In the genomic region with DNA sequence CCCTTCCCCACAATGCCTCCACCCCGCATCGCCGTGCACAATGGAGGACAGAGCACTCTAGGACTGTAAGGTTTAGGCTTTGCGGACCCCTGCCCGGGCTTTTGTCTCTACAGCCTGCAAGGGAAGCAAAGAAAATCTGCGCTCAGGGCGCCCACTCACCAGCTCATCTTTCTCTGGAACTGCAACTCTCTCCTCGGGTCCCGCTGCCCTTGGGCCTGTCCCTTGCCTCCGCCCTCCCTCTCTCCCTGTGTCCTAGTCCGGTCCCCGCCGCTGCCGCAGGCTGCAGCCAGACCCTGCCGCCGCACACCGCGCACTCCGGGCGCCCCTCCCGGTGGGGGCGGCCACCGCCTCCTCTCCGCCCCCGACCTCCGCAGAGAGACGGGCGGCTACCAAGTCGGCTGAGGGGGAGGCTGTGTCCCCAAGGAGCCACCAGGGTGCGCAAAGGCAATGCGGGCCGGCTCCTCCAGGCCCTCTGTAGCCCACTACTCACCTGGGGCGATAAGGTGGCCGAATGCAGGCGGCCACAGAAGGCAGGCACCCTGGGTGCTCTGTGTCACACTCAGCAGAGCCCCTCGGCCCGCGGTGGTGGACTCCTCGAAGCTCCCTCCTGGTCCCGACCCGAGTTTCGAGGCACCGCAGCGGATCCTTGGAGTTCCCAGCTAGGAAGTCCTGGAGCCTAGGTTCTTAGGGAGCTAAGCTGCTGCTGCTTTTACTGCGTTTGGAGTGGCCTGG, we compare ENCODE assay signal across 8 mouse cellular contexts.
A peak's percentile ranks its signal among the peaks of the same experiment; 100 is the strongest.
DNase-seq lines count a peak whose midpoint lies in the region; ATAC-seq and TF ChIP-seq lines count a peak whose summit lies in the region.

No protein-coding gene starts in this region.

- H3K27me3 ChIP-seq in erythroblast, embryonic 14.5 days (ENCODE audit: control insufficient read depth), result peaks cover 33% of the 10 kb centered on the region
- no peaks in the 10 kb centered on the region for H3K27me3 ChIP-seq in embryonic facial prominence, embryonic 15.5 days
- H3K27me3 ChIP-seq in heart, embryonic 11.5 days (ENCODE audit: control insufficient read depth, insufficient read depth, low read length), result no peaks in the 10 kb centered on the region
- no peaks in the 10 kb centered on the region for H3K27me3 ChIP-seq in kidney, embryonic 14.5 days (ENCODE audit: control insufficient read depth, insufficient read depth, low read length)
- H3K27me3 ChIP-seq in limb, embryonic 14.5 days (ENCODE audit: control insufficient read depth, insufficient read depth, low read length), result no peaks in the 10 kb centered on the region
- H3K27me3 ChIP-seq in midbrain, embryonic 15.5 days (replicated peaks), result no peaks in the 10 kb centered on the region
- H3K27me3 ChIP-seq in stomach, embryonic 14.5 days (ENCODE audit: control insufficient read depth, insufficient read depth, low read length), result no peaks in the 10 kb centered on the region

- peak; percentile 84 for DNase-seq in limb, embryonic 14.5 days (ENCODE audit: low spot score)

- H3K4me3 ChIP-seq in erythroblast, embryonic 14.5 days (replicated peaks), result peak overlapping the region; percentile 52
- peak overlapping the region; percentile 75 for H3K4me3 ChIP-seq in embryonic facial prominence, embryonic 15.5 days (replicated peaks)
- peak overlapping the region; percentile 69 for H3K4me3 ChIP-seq in heart, embryonic 11.5 days (ENCODE audit: low read depth, low read length)
- H3K4me3 ChIP-seq in kidney, embryonic 14.5 days (ENCODE audit: low read length), result peak overlapping the region; percentile 56
- H3K4me3 ChIP-seq in limb, embryonic 14.5 days (replicated peaks; ENCODE audit: low read length), result peak overlapping the region; percentile 80
- H3K4me3 ChIP-seq in midbrain, embryonic 15.5 days, result peak overlapping the region; percentile 66
- H3K4me3 ChIP-seq in stomach, embryonic 14.5 days (ENCODE audit: low read depth, low read length), result peak overlapping the region; percentile 73

- H3K9ac ChIP-seq in embryonic facial prominence, embryonic 15.5 days, result peak overlapping the region; percentile 50
- peak overlapping the region; percentile 90 for H3K9ac ChIP-seq in heart, embryonic 11.5 days (ENCODE audit: low read depth, low read length)
- peak overlapping the region; percentile 68 for H3K9ac ChIP-seq in kidney, embryonic 14.5 days (ENCODE audit: low read depth, low read length)
- H3K9ac ChIP-seq in limb, embryonic 14.5 days (ENCODE audit: low read depth, low read length, severe bottlenecking), result peak overlapping the region; percentile 94
- peak overlapping the region; percentile 59 for H3K9ac ChIP-seq in midbrain, embryonic 15.5 days
- H3K9ac ChIP-seq in stomach, embryonic 14.5 days (replicated peaks; ENCODE audit: low read depth, low read length), result peak overlapping the region; percentile 74

- peak overlapping the region; percentile 88 for H3K27ac ChIP-seq in embryonic facial prominence, embryonic 15.5 days (replicated peaks)
- peak overlapping the region; percentile 83 for H3K27ac ChIP-seq in heart, embryonic 11.5 days (ENCODE audit: low read depth, low read length)
- H3K27ac ChIP-seq in kidney, embryonic 14.5 days (ENCODE audit: low read depth, low read length), result peak overlapping the region; percentile 42
- peak overlapping the region; percentile 95 for H3K27ac ChIP-seq in limb, embryonic 14.5 days (replicated peaks; ENCODE audit: low read depth, low read length)
- 0 out of 2 replicates have a peak overlapping the region, but pooled peaks have one; percentile 30 for H3K27ac ChIP-seq in midbrain, embryonic 15.5 days
- H3K27ac ChIP-seq in stomach, embryonic 14.5 days (ENCODE audit: low read length), result peak overlapping the region; percentile 90

- H3K4me1 ChIP-seq in erythroblast, embryonic 14.5 days (ENCODE audit: control insufficient read depth), result no peaks in the 10 kb centered on the region
- H3K4me1 ChIP-seq in embryonic facial prominence, embryonic 15.5 days, result peaks cover 25% of the 10 kb centered on the region
- H3K4me1 ChIP-seq in heart, embryonic 11.5 days (ENCODE audit: control insufficient read depth, insufficient read depth, low read length), result peaks cover 19% of the 10 kb centered on the region
- H3K4me1 ChIP-seq in kidney, embryonic 14.5 days (ENCODE audit: control insufficient read depth, insufficient read depth, low read length), result peaks cover 14% of the 10 kb centered on the region; the same call in 1 of the 2 replicates
- H3K4me1 ChIP-seq in limb, embryonic 14.5 days (ENCODE audit: control insufficient read depth, insufficient read depth, low read length), result peaks cover 32% of the 10 kb centered on the region
- H3K4me1 ChIP-seq in midbrain, embryonic 15.5 days, result peaks cover 10% of the 10 kb centered on the region; the same call in 1 of the 2 replicates
- peaks cover 16% of the 10 kb centered on the region; the same call in 1 of the 2 replicates for H3K4me1 ChIP-seq in stomach, embryonic 14.5 days (ENCODE audit: control insufficient read depth, insufficient read depth, low read length)

- no peaks in the 10 kb centered on the region for H3K36me3 ChIP-seq in erythroblast, embryonic 14.5 days (ENCODE audit: control insufficient read depth)
- H3K36me3 ChIP-seq in embryonic facial prominence, embryonic 15.5 days, result no peaks in the 10 kb centered on the region
- no peaks in the 10 kb centered on the region for H3K36me3 ChIP-seq in heart, embryonic 11.5 days (ENCODE audit: control insufficient read depth, insufficient read depth, low read length)
- H3K36me3 ChIP-seq in kidney, embryonic 14.5 days (ENCODE audit: control insufficient read depth, insufficient read depth, low read length), result no peaks in the 10 kb centered on the region
- H3K36me3 ChIP-seq in limb, embryonic 14.5 days (ENCODE audit: control insufficient read depth, insufficient read depth, low read length), result no peaks in the 10 kb centered on the region
- no peaks in the 10 kb centered on the region for H3K36me3 ChIP-seq in midbrain, embryonic 15.5 days (replicated peaks)
- no peaks in the 10 kb centered on the region for H3K36me3 ChIP-seq in stomach, embryonic 14.5 days (ENCODE audit: control insufficient read depth, insufficient read depth, low read length)

- TF ChIP-seq POLR2A in limb, embryonic 14.5 days (IDR thresholded peaks at IDR 0.05; ENCODE audit: borderline replicate concordance, extremely low read depth, insufficient read depth, insufficient read length), result peak; percentile 31; the same call in 1 of the 2 replicates

- peak overlapping the region; percentile 74 for H3K4me2 ChIP-seq in embryonic facial prominence, embryonic 15.5 days (replicated peaks)
- peak overlapping the region; percentile 81 for H3K4me2 ChIP-seq in heart, embryonic 11.5 days
- peak overlapping the region; percentile 57 for H3K4me2 ChIP-seq in kidney, embryonic 14.5 days (replicated peaks; ENCODE audit: low read depth, low read length)
- H3K4me2 ChIP-seq in limb, embryonic 14.5 days (replicated peaks; ENCODE audit: low read depth, low read length, severe bottlenecking), result peak overlapping the region; percentile 80
- peak overlapping the region; percentile 94 for H3K4me2 ChIP-seq in midbrain, embryonic 15.5 days
- H3K4me2 ChIP-seq in stomach, embryonic 14.5 days (replicated peaks; ENCODE audit: low read depth, low read length), result peak overlapping the region; percentile 63

- no peaks in the 10 kb centered on the region for H3K9me3 ChIP-seq in erythroblast, embryonic 14.5 days (ENCODE audit: control insufficient read depth, low read length)
- no peaks in the 10 kb centered on the region for H3K9me3 ChIP-seq in embryonic facial prominence, embryonic 15.5 days (replicated peaks)
- no peaks in the 10 kb centered on the region for H3K9me3 ChIP-seq in heart, embryonic 11.5 days (replicated peaks; ENCODE audit: control insufficient read depth, low read length)
- no peaks in the 10 kb centered on the region for H3K9me3 ChIP-seq in kidney, embryonic 14.5 days (ENCODE audit: control insufficient read depth, low read length)
- no peaks in the 10 kb centered on the region for H3K9me3 ChIP-seq in limb, embryonic 14.5 days (ENCODE audit: control insufficient read depth, low read length)
- H3K9me3 ChIP-seq in midbrain, embryonic 15.5 days, result no peaks in the 10 kb centered on the region
- no peaks in the 10 kb centered on the region for H3K9me3 ChIP-seq in stomach, embryonic 14.5 days (ENCODE audit: control insufficient read depth, low read depth, low read length)

- WGBS in embryonic facial prominence, embryonic 15.5 days, result under 1% methylated on average over 45 of the region's 45 CpGs
- WGBS in heart, embryonic 11.5 days (ENCODE audit: insufficient replicate concordance), result under 1% methylated on average over 44 of the region's 45 CpGs
- under 1% methylated on average over 45 of the region's 45 CpGs for WGBS in kidney, embryonic 14.5 days
- under 1% methylated on average over 42 of the region's 45 CpGs for WGBS in limb, embryonic 14.5 days
- WGBS in midbrain, embryonic 15.5 days, result under 1% methylated on average over 45 of the region's 45 CpGs
- WGBS in stomach, embryonic 14.5 days, result under 1% methylated on average over 45 of the region's 45 CpGs

- no peak for ATAC-seq in erythroblast, adult 5-6 weeks (replicated peaks; ENCODE audit: low FRiP score, poor library complexity, severe bottlenecking)
- ATAC-seq in embryonic facial prominence, embryonic 15.5 days (ENCODE audit: insufficient number of reproducible peaks, low FRiP score, low TSS enrichment, low read depth), result peak; percentile 96
- peak; percentile 88 for ATAC-seq in heart, embryonic 11.5 days (replicated peaks; ENCODE audit: insufficient number of reproducible peaks, low FRiP score, low TSS enrichment)
- ATAC-seq in kidney, embryonic 14.5 days (ENCODE audit: low FRiP score, low TSS enrichment), result peak; percentile 96
- peak; percentile 95 for ATAC-seq in limb, embryonic 14.5 days (ENCODE audit: low FRiP score, low read depth)
- ATAC-seq in midbrain, embryonic 15.5 days (replicated peaks), result peak; percentile 95
- peak; percentile 95 for ATAC-seq in stomach, embryonic 14.5 days (ENCODE audit: insufficient number of reproducible peaks, insufficient read depth, low FRiP score, low read depth)

Comparison
In these comparisons a context has a peak if more than half of its experiments do, and no peak if none do; other contexts are left out.
1. H3K27ac ChIP-seq: peak in every context shown above with its lines; median percentile 95 in limb, embryonic 14.5 days; 90 in stomach, embryonic 14.5 days; 88 in embryonic facial prominence, embryonic 15.5 days; 83 in heart, embryonic 11.5 days; 42 in kidney, embryonic 14.5 days; 30 in midbrain, embryonic 15.5 days.